Mouse (Mus musculus) myocyte (in vitro differentiated cells): ENCODE results near the gene Elfn1.

Experiments used
- CEBPB ChIP-seq: IDR thresholded peaks from 2 replicates; pipeline ENCODE4 v1.6.1; 2011; ENCODE audit warnings: mild to moderate bottlenecking, moderate library complexity; ENCODE audit not compliant: poor library complexity, insufficient read depth, severe bottlenecking
- E2F4 ChIP-seq: IDR thresholded peaks from one replicate; pipeline ENCODE4 v1.6.1; 2011; ENCODE audit warnings: mild to moderate bottlenecking, control low read depth, moderate library complexity; ENCODE audit not compliant: insufficient read depth
- MYOD1 ChIP-seq, 3 experiments: IDR thresholded peaks; one replicate each; pipeline ENCODE4 v1.6.1; 2011; ENCODE audit warnings: control low read depth in 2 of 3, low read depth in 2 of 3, mild to moderate bottlenecking in 2 of 3, moderate library complexity in 1 of 3; ENCODE audit not compliant: insufficient read length in 2 of 3, control insufficient read depth in 1 of 3
- MYOG ChIP-seq, 3 experiments: IDR thresholded peaks; one replicate each; pipeline ENCODE4 v1.6.1; 2011; ENCODE audit warnings: control low read depth in 2 of 3, low read depth in 2 of 3, mild to moderate bottlenecking in 2 of 3; ENCODE audit not compliant: insufficient read length in 2 of 3, control insufficient read depth in 1 of 3, insufficient read depth in 1 of 3
- POLR2A ChIP-seq: IDR thresholded peaks from one replicate; pipeline ENCODE4 v1.6.1; 2011; ENCODE audit warnings: low read depth, mild to moderate bottlenecking, control low read depth, moderate library complexity; ENCODE audit not compliant: insufficient read length
- POLR2AphosphoS2 ChIP-seq: IDR thresholded peaks from one replicate; pipeline ENCODE4 v1.6.1; 2011; ENCODE audit warnings: low read depth, control low read depth; ENCODE audit not compliant: insufficient read length
- SRF ChIP-seq: IDR thresholded peaks from one replicate; pipeline ENCODE4 v1.6.1; 2011; ENCODE audit warnings: low read depth; ENCODE audit not compliant: control insufficient read depth, insufficient read length
- TCF12 ChIP-seq: IDR thresholded peaks from one replicate; pipeline ENCODE4 v1.6.1; 2011; ENCODE audit warnings: mild to moderate bottlenecking, control low read depth; ENCODE audit not compliant: poor library complexity, insufficient read depth, severe bottlenecking
- USF1 ChIP-seq: IDR thresholded peaks from one replicate; pipeline ENCODE4 v1.6.1; 2011; ENCODE audit warnings: low read depth, mild to moderate bottlenecking, control low read depth, moderate library complexity

DNA sequence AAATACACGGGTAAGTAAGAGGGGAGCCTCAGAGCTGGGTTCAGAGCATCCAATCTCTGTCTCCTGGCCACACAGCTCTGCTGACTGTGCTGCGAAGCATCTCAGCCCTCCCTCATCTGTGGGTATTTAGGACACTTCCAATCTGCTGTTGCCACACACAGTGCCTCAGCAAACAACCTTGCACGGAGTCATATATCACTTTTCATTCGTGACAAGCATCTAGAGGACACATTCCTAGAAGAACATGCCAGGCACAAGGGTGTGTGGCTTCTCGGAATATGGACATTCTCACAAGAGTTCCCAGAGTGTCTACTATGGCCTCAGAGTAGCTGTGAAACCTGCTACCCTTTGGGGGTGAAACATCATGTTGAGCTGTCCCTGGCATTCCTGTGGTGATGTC is 2.6 kb upstream of the Elfn1 start:
- TF ChIP-seq POLR2A, result no peak
- TF ChIP-seq TCF12, result no peak
- TF ChIP-seq MYOD1 (IDR thresholded peaks at IDR 0.05; ENCODE audit: control insufficient read depth in 1 of 3, insufficient read length in 2 of 3, low read depth in 2 of 3), result no peak
- TF ChIP-seq POLR2AphosphoS2, result no peak
- no peak for TF ChIP-seq E2F4
- TF ChIP-seq USF1, result no peak
- TF ChIP-seq CEBPB, result no peak
- no peak for TF ChIP-seq MYOG (IDR thresholded peaks at IDR 0.05; ENCODE audit: control insufficient read depth in 1 of 3, insufficient read depth in 1 of 3, insufficient read length in 2 of 3, low read depth in 2 of 3)
- TF ChIP-seq SRF, result no peak
